Mouse (Mus musculus) E14TG2a.4 (cell line): ENCODE results near the gene Rpl27.

ENCODE experiments used
- H3K27me3 ChIP-seq: 2 replicates; pipeline ENCODE4 v1.6.1; 2014; ENCODE audit warnings: low read length, control low read depth; ENCODE audit not compliant: insufficient read depth
- H3K36me3 ChIP-seq: 2 replicates; pipeline ENCODE4 v1.6.1; 2014; ENCODE audit warnings: low read length, control low read depth; ENCODE audit not compliant: insufficient read depth
- H3K4me1 ChIP-seq: replicated peaks from 2 replicates; pipeline ENCODE4 v1.6.1; 2014; ENCODE audit warnings: low read depth, low read length, control low read depth
- H3K4me3 ChIP-seq: replicated peaks from 2 replicates; pipeline ENCODE4 v1.5.1; 2014; ENCODE audit warnings: mild to moderate bottlenecking, low read length
- H3K9me3 ChIP-seq: 2 replicates; pipeline ENCODE4 v1.6.1; 2014; ENCODE audit warnings: low read length, control low read depth
- CTCF ChIP-seq: conservative IDR thresholded peaks from 2 replicates; pipeline ENCODE4 v1.5.1; 2014; ENCODE audit warnings: low read length
- NANOG ChIP-seq: IDR thresholded peaks from 2 replicates; pipeline ENCODE4 v1.6.1; 2014; ENCODE audit warnings: borderline replicate concordance, low read length, mixed read lengths
- POU5F1 ChIP-seq: IDR thresholded peaks from 2 replicates; pipeline ENCODE4 v1.6.1; 2014; ENCODE audit warnings: low read length, borderline replicate concordance

Gene Rpl27

DNA sequence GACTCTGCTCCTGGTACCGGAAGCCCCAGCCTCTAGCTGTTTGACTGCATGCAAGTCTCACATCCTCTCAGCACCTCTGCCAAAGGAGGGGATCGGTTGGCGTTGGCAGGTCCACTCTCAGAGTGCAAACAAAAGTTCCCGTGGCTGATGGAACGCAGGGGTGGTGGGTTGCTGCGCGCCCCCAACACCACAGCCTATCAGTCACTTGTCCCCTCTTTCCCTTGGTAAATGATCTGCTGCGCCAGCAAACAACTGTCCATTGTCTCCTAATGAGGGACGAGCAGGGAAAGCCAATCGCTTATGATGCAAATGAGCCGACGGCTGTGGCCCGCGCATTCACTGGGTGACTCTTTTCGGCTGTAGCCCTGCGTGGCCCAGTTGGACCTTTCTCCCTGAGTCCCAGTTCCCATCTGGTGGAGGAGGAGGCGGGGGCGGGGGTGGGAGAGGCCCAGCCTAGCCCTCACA, 37.1 kb downstream of the Rpl27 start:
- no peak for TF ChIP-seq CTCF
- no peak for TF ChIP-seq NANOG
- no peak for TF ChIP-seq POU5F1
- Histone ChIP-seq H3K36me3 (no peaks in the 10 kb centered on the region), H3K4me1 (peaks cover 53% of the 10 kb centered on the region), H3K27me3 (peaks cover 6% of the 10 kb centered on the region; the same call in 1 of the 2 replicates), H3K4me3 (peak overlapping the region; percentile 71), H3K9me3 (no peaks in the 10 kb centered on the region)

DNA sequence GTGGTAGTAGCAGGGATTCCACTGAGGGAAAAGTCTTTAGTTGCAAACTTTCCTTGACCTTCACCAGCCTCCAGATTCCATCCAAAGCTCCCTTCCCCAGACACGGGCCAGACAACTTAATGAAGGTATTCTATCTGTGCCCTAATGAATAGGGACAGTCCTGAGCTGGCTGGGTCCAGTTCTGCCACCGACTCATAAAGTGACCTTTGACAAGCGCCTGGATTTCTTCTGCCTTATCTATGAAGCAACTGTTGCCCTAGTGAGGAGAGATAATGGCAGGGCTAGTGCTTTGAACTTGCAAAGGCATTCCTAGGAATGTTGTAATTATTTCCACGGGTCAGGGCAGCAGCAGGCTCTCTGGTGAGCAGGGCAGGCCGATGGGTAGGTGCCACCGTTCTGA, 38.8 kb downstream of the Rpl27 start:
- H3K36me3 ChIP-seq = peaks cover 6% of the 10 kb centered on the region
- TF ChIP-seq NANOG (no peak), POU5F1 (no peak), CTCF (no peak)

DNA sequence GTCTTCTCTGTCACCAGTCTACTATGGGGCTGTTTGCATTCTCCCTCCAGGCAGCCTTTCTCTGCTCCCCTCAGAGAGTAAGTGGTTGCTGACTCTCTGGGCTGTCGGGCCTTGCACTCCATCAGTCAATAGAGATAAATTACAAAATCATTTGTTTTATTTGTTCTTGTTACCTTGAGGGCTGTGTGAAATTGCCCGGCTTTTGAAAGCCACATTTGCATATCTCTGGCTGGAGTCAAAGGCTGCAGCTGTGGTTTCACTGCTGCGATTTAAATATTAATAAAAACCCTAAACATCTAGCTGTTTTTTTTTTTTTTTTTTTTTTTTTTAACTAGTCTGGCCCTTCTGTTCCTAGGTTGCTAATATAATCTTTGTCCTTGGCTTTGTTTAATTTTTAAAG, 41.7 kb downstream of the Rpl27 start:
- peaks cover 47% of the 10 kb centered on the region for H3K4me1 ChIP-seq
- H3K36me3 ChIP-seq = peaks cover 35% of the 10 kb centered on the region
- H3K27me3 ChIP-seq = no peaks in the 10 kb centered on the region
- no peak for TF ChIP-seq NANOG
- no peak for TF ChIP-seq CTCF
- TF ChIP-seq POU5F1 = no peak
- no peaks in the 10 kb centered on the region for H3K9me3 ChIP-seq
- no peak overlapping the region for H3K4me3 ChIP-seq

More for the DNA sequence above, 38.8 kb downstream of the Rpl27 start:
- Histone ChIP-seq H3K27me3 (no peaks in the 10 kb centered on the region), H3K4me1 (peaks cover 66% of the 10 kb centered on the region), H3K9me3 (no peaks in the 10 kb centered on the region), H3K4me3 (no peak overlapping the region)

DNA sequence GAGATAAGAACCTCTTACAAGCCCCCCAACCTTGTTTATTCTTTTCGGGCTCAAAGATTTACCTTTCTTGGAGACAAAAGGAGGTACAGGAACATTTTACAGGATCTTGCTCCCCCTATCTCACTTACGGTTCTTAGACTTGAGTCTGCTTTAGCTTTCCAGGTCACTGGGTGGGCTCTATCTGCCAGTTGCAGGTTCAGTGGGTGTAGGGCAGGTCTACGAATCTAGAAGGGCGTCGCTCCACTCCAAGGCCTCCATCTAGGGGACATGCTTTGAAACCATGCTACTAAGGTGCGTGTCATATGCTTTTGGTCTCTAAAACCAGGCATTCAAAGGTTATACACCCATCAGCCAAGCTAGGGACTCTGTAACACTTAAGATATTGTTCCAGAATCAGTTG, 42.1 kb downstream of the Rpl27 start:
- H3K36me3 ChIP-seq = peaks cover 40% of the 10 kb centered on the region
- H3K4me1 ChIP-seq = peaks cover 43% of the 10 kb centered on the region
- H3K9me3 ChIP-seq = no peaks in the 10 kb centered on the region
- no peaks in the 10 kb centered on the region for H3K27me3 ChIP-seq
- TF ChIP-seq CTCF (no peak), NANOG (no peak), POU5F1 (no peak)
- H3K4me3 ChIP-seq = no peak overlapping the region

DNA sequence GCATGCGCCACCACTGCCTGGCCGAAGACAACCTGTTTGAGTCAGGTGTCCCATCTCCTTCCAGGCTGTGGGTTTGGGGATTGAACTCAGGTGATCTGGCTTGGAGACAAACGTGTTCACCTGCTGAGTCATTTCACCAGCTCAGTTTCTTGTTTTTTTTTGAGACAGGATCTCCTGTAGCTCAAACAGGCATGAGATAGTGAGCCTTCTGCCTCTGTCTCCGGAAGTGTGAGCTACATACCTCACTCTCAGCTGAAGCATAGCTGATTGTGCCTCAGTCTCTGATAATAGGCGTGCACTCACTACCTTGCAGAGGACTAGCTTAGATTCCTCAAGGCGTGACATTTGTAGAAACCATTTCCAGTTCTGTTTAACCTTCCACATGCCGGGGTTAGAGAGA, 42.7 kb downstream of the Rpl27 start:
- H3K9me3 ChIP-seq = no peaks in the 10 kb centered on the region
- H3K4me3 ChIP-seq = no peak overlapping the region
- H3K36me3 ChIP-seq = peaks cover 45% of the 10 kb centered on the region
- TF ChIP-seq CTCF (no peak), NANOG (no peak), POU5F1 (no peak)
- H3K27me3 ChIP-seq = no peaks in the 10 kb centered on the region
- peaks cover 37% of the 10 kb centered on the region for H3K4me1 ChIP-seq

DNA sequence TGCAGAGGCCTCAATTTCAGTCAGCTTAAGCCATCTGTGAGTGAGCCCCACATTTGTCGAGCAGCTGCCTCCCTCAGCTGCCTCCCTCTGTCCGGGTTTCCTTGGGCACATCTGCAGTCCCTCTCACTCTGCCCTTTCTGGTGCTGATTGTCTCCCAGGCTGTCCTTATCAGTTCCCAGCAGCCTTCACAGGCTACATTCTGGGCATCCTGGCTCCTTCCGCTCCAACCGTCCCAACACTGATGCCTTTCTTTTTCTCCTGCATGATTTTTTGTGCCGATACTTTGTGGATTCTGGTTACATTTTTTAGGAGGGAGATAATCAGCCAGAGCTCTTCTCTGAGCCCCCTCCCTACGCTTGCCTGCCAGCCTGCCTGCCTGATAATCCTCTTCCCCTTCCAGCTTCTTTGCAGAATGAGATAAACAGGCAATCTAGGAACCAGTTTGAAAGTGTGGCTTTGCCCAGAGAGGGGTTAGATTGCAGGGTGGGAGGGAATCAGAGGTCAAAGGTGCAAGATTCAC, 43.5 kb downstream of the Rpl27 start:
- Histone ChIP-seq H3K27me3 (no peaks in the 10 kb centered on the region), H3K4me1 (peaks cover 30% of the 10 kb centered on the region), H3K36me3 (peaks cover 53% of the 10 kb centered on the region), H3K4me3 (no peak overlapping the region), H3K9me3 (no peaks in the 10 kb centered on the region)
- no peak for TF ChIP-seq POU5F1
- TF ChIP-seq CTCF = no peak
- TF ChIP-seq NANOG = no peak

DNA sequence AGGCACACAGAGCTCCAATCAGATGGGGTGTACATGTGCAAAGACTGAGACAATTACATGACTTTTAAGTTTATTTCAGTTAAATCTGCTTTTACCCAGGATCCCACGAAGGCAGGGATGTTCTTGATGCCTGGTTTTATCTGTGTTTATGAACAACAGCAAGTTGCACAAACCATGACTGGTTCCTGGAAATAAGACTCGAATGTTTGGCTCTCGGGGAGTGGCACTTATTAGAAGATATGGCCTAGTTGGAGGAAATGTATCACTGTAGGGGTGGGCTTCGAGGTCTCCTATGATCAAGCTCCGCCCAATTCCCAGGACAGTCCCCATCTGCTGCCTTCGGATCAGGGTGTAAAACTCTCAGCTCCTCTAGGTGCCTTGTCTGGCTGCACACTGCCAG, 44.0 kb downstream of the Rpl27 start:
- no peaks in the 10 kb centered on the region for H3K9me3 ChIP-seq
- TF ChIP-seq CTCF = no peak
- no peak for TF ChIP-seq NANOG
- TF ChIP-seq POU5F1 = no peak
- H3K36me3 ChIP-seq = peaks cover 58% of the 10 kb centered on the region
- no peak overlapping the region for H3K4me3 ChIP-seq
- peaks cover 24% of the 10 kb centered on the region for H3K4me1 ChIP-seq
- no peaks in the 10 kb centered on the region for H3K27me3 ChIP-seq
